ENCODE assay signal across 10 mouse cellular contexts in the genomic region with DNA sequence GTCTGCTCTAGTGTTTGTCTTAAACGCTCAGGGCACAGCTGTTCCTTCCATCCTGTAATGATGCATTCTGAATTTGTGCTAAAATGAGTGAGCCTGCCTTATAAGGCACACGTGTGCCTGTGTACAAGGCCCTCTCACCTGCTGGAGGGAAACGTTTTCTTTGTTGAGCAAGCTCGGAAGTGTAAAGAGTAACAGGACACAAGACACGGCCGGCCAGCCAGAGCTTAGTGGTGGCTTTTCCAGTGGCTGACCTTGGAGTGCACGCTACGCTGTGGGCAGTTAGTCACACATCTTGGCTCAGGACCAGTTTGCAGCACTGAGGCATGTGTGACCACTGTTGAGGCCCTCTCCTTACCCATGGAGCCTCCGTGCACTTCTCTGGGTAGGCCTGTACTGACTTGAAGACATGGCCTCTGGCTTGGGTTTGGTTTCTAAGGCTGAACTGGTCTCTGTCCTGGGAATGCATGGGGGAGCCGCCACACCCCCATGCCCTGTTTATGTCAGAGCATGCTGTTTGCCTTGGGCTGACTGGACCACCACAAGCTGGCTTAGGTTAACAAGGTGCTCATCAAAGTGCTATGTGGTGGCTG. TPM values are rescaled to one million over a fixed set of nuclear protein-coding genes. Genes with fewer than 3 reads are reported as not detected.
DNase-seq lines count a peak whose midpoint lies in the region; ATAC-seq lines count a peak whose summit lies in the region.
"Had no signal": no experiment of that assay in that cellular context is flagged by ENCODE, and none has a peak within 500 bp of the region (broad histone marks: within the 10 kb centered on the region; RNA-seq: fewer than 3 reads in every experiment).

No protein-coding gene starts in this region.

- H3K9ac ChIP-seq in kidney, embryonic 14.5 days (ENCODE audit: low read depth, low read length) = no peak overlapping the region
- H3K9ac ChIP-seq in heart, embryonic 16.5 days (ENCODE audit: low read length) = no peak overlapping the region
- H3K9ac ChIP-seq: embryonic facial prominence, embryonic 12.5 days had no signal

- H3K36me3 ChIP-seq in kidney, embryonic 14.5 days (ENCODE audit: control insufficient read depth, insufficient read depth, low read length) = peaks cover 6% of the 10 kb centered on the region; the same call in 1 of the 2 replicates
- no peaks in the 10 kb centered on the region for H3K36me3 ChIP-seq in heart, embryonic 16.5 days (ENCODE audit: control insufficient read depth, insufficient read depth)

- ATAC-seq in kidney, embryonic 14.5 days (ENCODE audit: low FRiP score, low TSS enrichment) = no peak
- ATAC-seq in heart, embryonic 16.5 days (replicated peaks; ENCODE audit: extremely low read depth, insufficient read depth, low FRiP score) = 0 out of 2 replicates have a peak, but pooled peaks have one; percentile 19
- ATAC-seq in erythroblast, adult 5-6 weeks (replicated peaks; ENCODE audit: low FRiP score, poor library complexity, severe bottlenecking) = no peak

- no peaks in the 10 kb centered on the region for H3K27me3 ChIP-seq in kidney, embryonic 14.5 days (ENCODE audit: control insufficient read depth, insufficient read depth, low read length)
- no peaks in the 10 kb centered on the region for H3K27me3 ChIP-seq in heart, embryonic 16.5 days (ENCODE audit: control insufficient read depth, insufficient read depth, low read length)
- H3K27me3 ChIP-seq: embryonic facial prominence, embryonic 12.5 days had no signal

- no peak overlapping the region for H3K4me3 ChIP-seq in kidney, embryonic 14.5 days (ENCODE audit: low read length)
- H3K4me3 ChIP-seq in heart, embryonic 16.5 days (ENCODE audit: low read length) = no peak overlapping the region
- H3K4me3 ChIP-seq: embryonic facial prominence, embryonic 12.5 days had no signal

- 84% methylated on average over 10 of the region's 10 CpGs for WGBS in kidney, embryonic 14.5 days
- WGBS in heart, embryonic 16.5 days = 69% methylated on average over 10 of the region's 10 CpGs

- no peak overlapping the region for H3K4me2 ChIP-seq in kidney, embryonic 14.5 days (replicated peaks; ENCODE audit: low read depth, low read length)
- no peak overlapping the region for H3K4me2 ChIP-seq in heart, embryonic 16.5 days (ENCODE audit: low read depth, low read length)
- H3K4me2 ChIP-seq: embryonic facial prominence, embryonic 12.5 days had no signal

- H3K27ac ChIP-seq in kidney, embryonic 14.5 days (ENCODE audit: low read depth, low read length) = no peak overlapping the region
- peak overlapping the region; percentile 62 for H3K27ac ChIP-seq in heart, embryonic 16.5 days (ENCODE audit: low read length)
- H3K27ac ChIP-seq: embryonic facial prominence, embryonic 12.5 days; macrophage had no signal

- DNase-seq in kidney, adult 11 months = peak; percentile 75
- peak; percentile 29 for DNase-seq in adipocyte (ENCODE audit: low spot score)
- DNase-seq in lung, postnatal 10 days = peak; percentile 29
- no peak for DNase-seq in B cell, adult 2 months
- no peak for DNase-seq in thymus, postnatal 25 days

- no peaks in the 10 kb centered on the region for H3K9me3 ChIP-seq in kidney, embryonic 14.5 days (ENCODE audit: control insufficient read depth, low read length)
- H3K9me3 ChIP-seq in heart, embryonic 16.5 days (replicated peaks; ENCODE audit: control insufficient read depth, low read length) = no peaks in the 10 kb centered on the region
- H3K9me3 ChIP-seq: embryonic facial prominence, embryonic 12.5 days had no signal

- no peaks in the 10 kb centered on the region for H3K4me1 ChIP-seq in kidney, embryonic 14.5 days (ENCODE audit: control insufficient read depth, insufficient read depth, low read length)
- peaks cover 19% of the 10 kb centered on the region for H3K4me1 ChIP-seq in heart, embryonic 16.5 days (ENCODE audit: control insufficient read depth, insufficient read depth, low read length)
- H3K4me1 ChIP-seq: embryonic facial prominence, embryonic 12.5 days had no signal

RNA-seq across cellular contexts. Expression of gene Mok, which starts 42.8 kb away (rescaled TPM):
- 6.8 and 9.0 TPM in 2 replicates for polyA plus RNA-seq in kidney, embryonic 14.5 days (2014; fragmentation: Nextera tagmentation; extraction: Ambion mirVana)
- polyA plus RNA-seq in heart, embryonic 16.5 days (2015; fragmentation: Nextera tagmentation; extraction: Ambion mirVana) = 3.9 and 4.2 TPM in 2 replicates
- total RNA-seq in erythroblast, adult 5-6 weeks (2015; ENCODE audit: low replicate concordance) = not detected in 2 replicates
- total RNA-seq in erythroblast, adult 5-6 weeks (2017; ENCODE audit: low replicate concordance) = 0.14 TPM in 1 of 2 replicates, not detected in the other

RNA-seq across cellular contexts. Expression of gene Zfp839, which starts 52.1 kb away (rescaled TPM):
- polyA plus RNA-seq in kidney, embryonic 14.5 days (2014; fragmentation: Nextera tagmentation; extraction: Ambion mirVana) = 4.2 and 6.0 TPM in 2 replicates
- polyA plus RNA-seq in heart, embryonic 16.5 days (2015; fragmentation: Nextera tagmentation; extraction: Ambion mirVana) = 4.9 and 5.1 TPM in 2 replicates
- total RNA-seq in erythroblast, adult 5-6 weeks (2015; ENCODE audit: low replicate concordance) = 0.63 and 3.3 TPM in 2 replicates
- 1.4 and 2.1 TPM in 2 replicates for total RNA-seq in erythroblast, adult 5-6 weeks (2017; ENCODE audit: low replicate concordance)

Comparison
In these comparisons a context has a peak if more than half of its experiments do, and no peak if none do; other contexts are left out.
1. DNase-seq: peak in kidney, adult 11 months (single experiment), adipocyte (single experiment) and lung, postnatal 10 days (single experiment); none in B cell, adult 2 months (0 of 2) and thymus, postnatal 25 days (single experiment).